Mouse (Mus musculus): ENCODE data around the gene Hacd1.

Hacd1 gene

DNA sequence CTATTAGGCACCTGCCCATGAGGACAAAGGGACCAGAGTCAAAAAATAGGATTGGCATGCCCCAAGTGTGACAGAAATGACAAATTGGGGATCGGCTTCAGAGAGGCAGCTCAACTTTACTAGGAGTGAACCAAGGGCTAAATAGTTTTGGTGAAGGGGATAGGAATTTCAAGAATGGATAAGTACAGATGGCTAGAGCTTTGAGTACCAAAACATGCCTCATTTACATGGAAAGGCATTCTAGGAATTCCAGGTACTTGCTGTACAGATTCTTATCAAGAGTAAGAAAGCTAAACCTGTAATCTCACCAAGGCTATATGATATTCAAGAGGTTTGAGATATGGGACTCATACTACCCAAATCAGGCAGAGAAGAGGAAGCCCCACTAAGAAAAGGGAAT is 95.8 kb downstream of the Hacd1 start:
- DNase-seq = no peak

DNA sequence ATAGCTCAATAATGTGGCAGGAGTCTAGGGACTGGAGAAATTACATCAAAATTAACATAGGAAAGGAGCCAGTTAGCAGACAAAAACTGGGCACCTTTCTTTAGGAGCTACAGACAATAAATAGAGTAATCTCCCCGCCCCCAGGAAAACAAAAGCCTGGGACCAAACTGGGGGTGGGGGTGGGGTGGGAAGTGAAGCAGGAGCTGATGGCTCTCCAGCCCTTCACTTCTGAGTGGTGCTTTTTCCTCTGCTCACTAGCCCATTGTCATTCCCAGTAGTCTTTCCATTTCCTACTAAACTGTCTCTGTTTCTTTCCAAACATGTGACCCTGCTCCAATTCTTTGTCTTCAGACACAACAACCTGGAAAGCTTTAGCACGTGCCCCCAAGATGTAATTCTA is 99.5 kb downstream of the Hacd1 start:
- DNase-seq = no peak

DNA sequence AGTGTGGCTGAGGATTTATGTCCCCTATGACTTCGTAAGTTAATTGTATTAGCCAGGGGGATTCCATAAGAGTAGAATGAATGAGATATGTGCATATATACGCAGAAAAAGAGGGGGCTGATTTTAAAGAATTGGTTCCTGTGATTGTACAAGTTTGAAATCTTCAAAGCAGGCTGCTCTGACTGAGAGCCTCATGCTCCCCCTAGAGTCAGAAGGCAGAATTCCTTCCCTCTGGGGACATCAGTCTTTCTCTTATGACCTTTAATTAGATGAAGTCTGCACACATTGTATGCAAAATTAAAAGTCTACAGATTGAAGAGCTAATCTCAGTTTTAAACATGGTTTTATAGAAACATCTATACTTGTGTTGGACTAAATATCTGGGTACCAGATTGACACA is 117.8 kb downstream of the Hacd1 start:
- DNase-seq = peak in 1 of 2 experiments; percentile 8

DNA sequence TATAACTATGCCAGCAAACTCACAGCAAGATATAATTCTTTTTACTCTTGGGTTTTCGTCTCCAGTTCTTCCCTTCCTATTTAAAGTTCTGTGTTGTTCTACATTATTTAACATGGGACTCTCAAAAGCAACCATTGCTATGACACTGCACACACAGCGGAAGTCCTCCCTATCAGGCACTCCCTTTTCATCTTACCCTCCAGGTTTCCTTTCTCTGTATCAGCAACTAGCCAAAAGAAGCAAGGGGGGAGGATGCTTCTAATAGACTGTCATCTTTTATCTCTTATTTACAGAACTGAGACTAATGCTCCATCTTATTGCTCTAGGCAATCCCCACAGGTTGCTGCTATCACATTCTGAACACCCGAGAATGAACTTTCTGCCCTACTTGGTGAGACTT is 120.6 kb downstream of the Hacd1 start:
- DNase-seq = no peak

DNA sequence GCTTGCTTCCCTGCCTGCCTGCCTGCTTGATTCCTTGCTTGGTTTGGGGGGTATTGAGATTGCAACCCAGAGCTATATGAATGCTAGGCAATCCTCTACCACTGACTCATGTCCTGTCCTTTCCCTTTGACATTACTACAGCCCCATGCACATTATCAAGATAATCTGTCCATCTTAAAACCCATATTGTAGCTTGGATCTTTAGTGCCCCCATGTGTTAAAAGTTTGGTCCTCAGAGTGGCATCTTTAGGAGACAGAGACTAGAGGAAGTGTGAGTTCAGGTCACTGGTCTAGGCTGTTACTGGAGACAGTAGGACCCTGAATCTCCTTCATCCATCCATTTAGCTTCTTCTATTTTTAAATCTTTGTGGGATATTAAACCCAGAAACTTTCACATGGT is 123.7 kb downstream of the Hacd1 start:
- no peak for DNase-seq

DNA sequence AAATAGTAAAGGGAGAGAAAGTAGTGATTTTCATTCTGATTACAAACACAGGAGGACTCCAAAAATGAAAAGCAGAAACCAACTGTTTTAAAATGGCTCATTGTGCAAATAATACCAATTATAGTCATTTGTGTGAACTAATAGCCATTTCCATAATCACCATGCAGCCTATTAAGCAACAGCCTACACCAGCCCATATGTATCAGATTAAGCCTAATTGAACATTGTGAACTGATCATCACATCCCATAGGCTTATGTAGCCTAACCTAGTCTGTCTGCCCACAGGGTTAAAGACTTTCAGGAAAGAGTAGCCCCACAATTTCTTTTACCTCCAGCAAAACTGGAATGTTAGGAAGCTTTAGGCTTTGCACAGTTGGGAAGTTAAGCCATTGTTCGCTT is 125.2 kb downstream of the Hacd1 start:
- no peak for DNase-seq

DNA sequence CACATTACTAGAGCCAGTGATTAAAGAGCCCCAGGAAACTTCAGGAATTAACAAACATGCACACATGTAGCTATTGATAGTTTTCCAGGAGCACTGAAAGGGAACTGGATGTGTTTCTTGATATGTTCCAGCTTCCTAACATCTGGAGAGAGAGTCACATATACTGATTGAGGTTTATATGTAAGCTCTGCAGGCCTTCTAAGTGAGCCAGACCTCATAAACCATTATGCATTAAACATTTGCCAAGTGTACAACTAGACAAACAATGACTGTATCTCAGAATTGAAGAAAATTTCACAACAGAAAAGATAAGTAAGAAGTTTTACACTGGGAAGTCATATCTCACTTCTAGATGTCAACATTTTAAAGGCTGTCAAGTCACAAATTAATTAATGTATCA is 167.4 kb downstream of the Hacd1 start:
- no peak for DNase-seq

DNA sequence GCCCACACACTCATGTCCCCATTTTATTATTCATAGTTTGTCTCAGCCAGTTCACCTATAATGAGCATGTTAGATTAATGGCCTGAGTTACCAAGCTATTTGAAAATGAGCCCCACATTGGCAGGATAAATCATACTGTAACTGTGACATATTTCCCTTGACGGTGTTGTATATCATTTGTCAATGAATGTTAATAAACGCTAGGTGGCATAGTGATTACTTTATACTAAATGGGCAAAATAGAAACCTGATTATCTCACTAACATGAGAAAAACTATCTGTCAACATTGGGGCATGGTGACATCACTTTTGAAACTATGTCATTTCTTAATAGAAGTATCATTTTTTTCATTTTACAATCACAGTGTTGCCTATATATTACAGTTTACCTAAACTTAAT is 198.5 kb downstream of the Hacd1 start:
- DNase-seq = no peak

DNA sequence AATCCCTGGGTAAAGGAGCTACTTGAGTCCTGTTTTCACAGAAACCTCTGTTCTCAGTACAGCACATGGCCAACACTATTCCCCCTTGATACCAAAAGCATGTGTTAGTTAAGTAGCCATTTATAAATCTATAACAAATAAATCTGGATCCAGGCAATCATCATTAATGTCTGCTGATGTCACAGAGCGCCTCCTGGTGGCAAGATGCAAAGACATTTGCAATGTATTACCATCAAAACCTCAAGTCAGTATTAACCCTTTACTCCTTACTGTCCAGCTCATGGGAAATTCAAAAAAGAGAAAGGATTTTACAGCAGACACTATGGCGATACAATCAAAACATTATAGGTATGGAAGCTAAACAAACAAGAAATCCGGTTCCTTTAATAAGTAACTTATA is 200.4 kb downstream of the Hacd1 start:
- peak in 1 of 2 experiments; percentile 27 for DNase-seq

DNA sequence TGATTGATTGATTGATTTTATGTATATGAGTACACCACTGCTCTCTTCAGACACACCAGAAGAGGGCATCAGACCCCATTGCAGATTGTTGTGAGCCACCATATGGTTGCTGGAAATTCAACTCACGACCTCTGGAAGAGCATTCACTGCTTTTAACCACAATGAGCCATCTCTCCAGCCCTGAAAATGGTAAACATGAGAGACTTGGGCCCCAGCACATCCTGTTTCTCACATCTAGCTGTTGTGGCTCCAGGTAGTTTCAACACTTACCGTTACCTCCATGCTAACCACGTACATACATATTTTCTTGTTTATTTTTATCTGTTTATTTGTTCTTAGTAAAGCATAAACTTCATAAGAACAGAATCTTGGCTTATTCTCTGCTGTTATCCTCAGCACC is 219.6 kb downstream of the Hacd1 start:
- no peak for DNase-seq

DNA sequence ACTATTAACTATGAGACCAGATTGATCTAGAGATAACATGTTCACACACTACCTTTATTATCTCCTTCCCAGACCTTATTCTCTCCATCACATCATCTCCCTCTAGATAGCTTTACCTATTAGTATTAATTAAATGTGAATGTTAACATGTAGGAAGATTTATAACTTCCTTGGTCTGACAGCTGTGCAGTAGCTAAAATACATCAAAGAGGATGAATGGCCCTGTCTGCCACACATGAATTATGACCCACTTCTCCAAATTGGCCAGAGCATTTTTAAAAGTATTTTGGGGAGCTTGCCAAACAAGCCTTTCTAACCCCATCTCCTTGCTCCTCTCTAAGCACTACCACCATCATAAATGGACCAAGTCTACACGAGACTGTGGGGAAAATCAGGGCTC is 220.9 kb downstream of the Hacd1 start:
- no peak for DNase-seq

DNA sequence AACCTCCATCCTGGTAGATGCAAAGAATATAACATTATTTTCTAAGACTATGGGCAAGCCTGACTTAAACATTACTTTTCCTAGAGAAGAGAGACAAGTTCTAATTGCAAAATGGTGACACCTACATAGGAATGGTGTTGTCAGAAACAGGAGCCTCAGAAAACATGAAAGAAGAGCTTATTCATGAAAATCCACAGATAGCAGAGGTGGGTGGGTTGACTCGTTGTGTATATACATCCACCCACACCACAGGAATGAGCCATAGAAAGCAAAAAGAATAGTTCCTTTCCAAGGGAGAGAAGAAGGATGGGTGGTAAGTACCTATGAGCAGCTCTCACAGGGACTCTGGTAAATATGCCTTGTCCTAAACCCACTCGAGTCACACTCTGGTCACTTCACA is 239.3 kb downstream of the Hacd1 start:
- DNase-seq = no peak

DNA sequence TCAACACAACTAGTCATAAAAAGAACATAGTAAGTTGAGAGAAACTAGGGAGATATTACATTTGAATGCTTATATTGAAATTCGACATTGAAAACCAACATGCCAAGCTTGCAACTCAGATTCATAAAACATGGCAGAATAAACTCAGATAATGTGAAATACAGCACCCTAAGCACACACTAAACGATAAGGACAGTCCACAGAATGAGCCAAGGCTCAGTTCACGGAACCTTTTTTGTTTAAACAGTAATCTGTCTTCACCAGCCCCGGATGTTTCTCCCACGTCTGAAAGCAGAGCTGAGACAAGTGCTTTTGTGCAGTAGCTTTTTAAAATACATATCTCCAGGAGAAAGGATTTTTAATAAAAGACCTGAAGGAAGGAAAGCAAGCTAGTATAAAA is 247.3 kb downstream of the Hacd1 start:
- no peak for DNase-seq

DNA sequence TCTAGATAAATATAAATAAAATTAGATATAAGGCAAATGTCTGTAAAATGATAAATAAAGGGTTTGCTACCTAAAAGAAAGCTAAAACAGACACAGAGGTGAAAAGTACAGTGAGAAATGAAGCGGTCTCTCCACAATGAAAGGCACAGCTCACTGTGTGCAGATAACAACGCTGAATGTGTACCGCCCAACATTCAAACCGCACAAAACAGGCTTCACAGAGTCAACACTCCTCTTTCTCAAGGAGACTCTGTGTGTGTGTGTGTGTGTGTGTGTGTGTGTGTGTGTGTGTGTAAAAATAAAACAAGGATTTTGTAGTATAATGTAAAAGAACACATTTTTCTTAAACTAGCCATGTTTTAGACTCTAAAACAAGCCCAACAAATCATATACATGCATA is 247.9 kb downstream of the Hacd1 start:
- no peak for DNase-seq

DNA sequence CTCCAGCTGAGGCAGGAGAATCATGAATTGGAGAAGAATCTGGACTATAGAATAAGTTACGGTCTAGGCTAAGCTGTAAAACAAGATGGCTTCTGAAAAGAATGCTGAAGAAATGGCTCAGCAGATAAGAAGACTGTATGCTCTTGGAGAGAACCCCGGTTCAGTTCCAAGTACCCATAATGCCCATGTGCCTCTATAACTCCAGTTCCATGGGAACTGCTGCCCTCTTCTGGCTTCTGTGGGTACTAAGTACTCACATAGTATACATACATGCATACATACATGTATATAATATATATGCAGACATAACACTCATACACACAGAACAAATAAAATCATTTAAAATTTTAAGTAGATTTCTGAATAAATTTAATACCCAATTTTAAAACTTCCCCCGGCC is 249.8 kb downstream of the Hacd1 start:
- no peak for DNase-seq

DNA sequence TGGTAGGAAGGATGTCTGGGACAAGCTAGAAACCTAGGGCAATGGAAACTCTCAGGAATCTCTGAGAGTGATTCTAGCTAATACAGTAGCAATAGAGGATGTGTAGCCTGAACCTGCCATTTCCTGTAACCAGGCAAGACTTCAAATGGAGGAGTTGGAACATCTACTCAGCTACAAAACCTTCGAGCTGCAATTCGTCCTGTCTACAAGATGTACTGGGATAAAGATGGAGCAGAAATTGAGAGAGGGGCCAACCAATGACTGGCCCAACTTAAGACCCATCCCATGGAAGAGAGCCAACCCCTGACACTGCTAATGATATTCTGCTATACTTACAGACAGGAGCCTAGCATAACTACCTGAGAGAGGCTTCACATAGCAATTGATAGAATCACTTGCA is 255.3 kb downstream of the Hacd1 start:
- DNase-seq = no peak
